Mouse (Mus musculus) neural tube, embryonic 13.5 days (tissue): ENCODE data around the gene Ndufab1. TPM values are rescaled to one million over a fixed set of nuclear protein-coding genes. Genes with fewer than 3 reads are reported as not detected.
A peak's percentile ranks its signal among the peaks of the same experiment; 100 is the strongest.
"Not testable (repeated sequence)": the region's sequence is repeated elsewhere in the genome, so short reads cannot be mapped to it uniquely, and the experiment has no call there.

Experiments
- ATAC-seq: fragments of 200-750 bp; cut with Nextera tagmentation; 2 replicates; pipeline ENCODE4 v1.8.0; 2017; ENCODE audit warnings: low read depth, mild to moderate bottlenecking, moderate TSS enrichment, moderate library complexity
- H3K27ac ChIP-seq: fragments of 300-500 bp; sonication (generic); replicated peaks from 2 replicates; pipeline ENCODE4 v1.5.1; 2015; ENCODE audit warnings: moderate library complexity, mild to moderate bottlenecking, inconsistent platforms
- H3K27me3 ChIP-seq: fragments of 300-500 bp; sonication (generic); 2 replicates; pipeline ENCODE4 v1.6.1; 2015; ENCODE audit warnings: mild to moderate bottlenecking, inconsistent platforms
- H3K36me3 ChIP-seq: fragments of 300-500 bp; sonication (generic); 2 replicates; pipeline ENCODE4 v1.6.1; 2015; ENCODE audit warnings: mild to moderate bottlenecking, inconsistent platforms
- H3K4me1 ChIP-seq: fragments of 300-500 bp; sonication (generic); replicated peaks from 2 replicates; pipeline ENCODE4 v1.6.1; 2015; ENCODE audit warnings: inconsistent platforms
- H3K4me2 ChIP-seq: fragments of 300-500 bp; sonication (generic); 2 replicates; pipeline ENCODE4 v1.6.1; 2015; ENCODE audit warnings: inconsistent platforms, mild to moderate bottlenecking, moderate library complexity
- H3K4me3 ChIP-seq: fragments of 300-500 bp; sonication (generic); 2 replicates; pipeline ENCODE4 v1.5.1; 2015; ENCODE audit warnings: mild to moderate bottlenecking, inconsistent platforms
- H3K9ac ChIP-seq: fragments of 300-500 bp; sonication (generic); 2 replicates; pipeline ENCODE4 v1.6.1; 2015; ENCODE audit warnings: moderate library complexity, mild to moderate bottlenecking, inconsistent platforms
- H3K9me3 ChIP-seq: fragments of 300-500 bp; sonication (generic); 2 replicates; pipeline ENCODE4 v1.6.1; 2016; ENCODE audit warnings: inconsistent platforms
- WGBS: fragments of 180-500 bp; shearing (Covaris S2); methylation state at CpG from one replicate; pipeline ENCODE4 v1.1.7; 2015; 5-methylcytosine and 5-hydroxymethylcytosine counted together
- polyA plus RNA-seq: library from polyadenylated mRNA; unstranded; fragments of >200 nt; fragmentation: Nextera tagmentation; extraction: Ambion mirVana; gene quantifications from 2 replicates; pipeline ENCODE4 v1.2.1, GENCODE M21; 2015

The Ndufab1 gene
- polyA plus RNA-seq, 1 experiment from 2014 or later: 715 TPM

DNA sequence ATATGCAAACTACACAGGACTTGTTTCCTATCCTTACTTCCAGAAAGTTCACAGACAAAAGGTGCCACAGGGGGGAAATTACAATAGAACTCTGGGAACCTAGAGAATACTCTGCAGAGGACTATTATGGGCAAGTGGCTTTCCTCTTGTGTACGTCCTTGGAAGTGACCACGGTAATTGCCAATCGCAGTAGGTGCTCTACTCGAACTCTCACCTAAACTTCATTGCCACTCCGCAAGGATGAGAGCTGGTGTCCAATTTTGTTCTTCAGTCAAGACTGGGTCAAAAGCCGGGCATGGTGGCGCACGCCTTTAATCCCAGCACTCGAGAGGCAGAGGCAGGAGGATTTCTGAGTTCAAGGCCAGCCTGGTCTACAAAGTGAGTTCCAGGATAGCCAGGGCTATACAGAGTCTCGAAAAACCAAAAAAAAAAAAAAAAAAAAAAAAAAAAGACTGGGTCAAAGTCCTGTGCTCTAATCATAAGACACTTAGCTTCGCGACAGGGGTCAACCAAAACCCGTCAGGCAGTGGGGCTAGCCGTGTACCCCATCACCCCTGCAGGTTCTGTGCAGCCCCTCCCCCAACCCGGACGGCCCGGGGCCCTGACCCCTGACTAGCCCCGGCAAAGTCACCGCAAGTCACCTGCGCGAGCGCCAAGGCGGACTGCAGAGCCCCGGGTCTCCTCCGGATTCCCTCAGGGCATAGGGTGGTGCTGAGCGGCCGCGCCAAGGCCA lies 506 bp downstream of the Ndufab1 start:
- ATAC-seq: peak; percentile 81
- WGBS: 8% methylated on average over 28 of the region's 28 CpGs
- Histone ChIP-seq H3K36me3 (peaks cover 23% of the 10 kb centered on the region), H3K27ac (peak overlapping the region; percentile 62), H3K4me2 (peak overlapping the region; percentile 79), H3K4me3 (peak overlapping the region; percentile 69), H3K4me1 (peaks cover 18% of the 10 kb centered on the region), H3K9ac (peak overlapping the region; percentile 90)
- H3K9me3 ChIP-seq, H3K27me3 ChIP-seq: not testable (repeated sequence)

DNA sequence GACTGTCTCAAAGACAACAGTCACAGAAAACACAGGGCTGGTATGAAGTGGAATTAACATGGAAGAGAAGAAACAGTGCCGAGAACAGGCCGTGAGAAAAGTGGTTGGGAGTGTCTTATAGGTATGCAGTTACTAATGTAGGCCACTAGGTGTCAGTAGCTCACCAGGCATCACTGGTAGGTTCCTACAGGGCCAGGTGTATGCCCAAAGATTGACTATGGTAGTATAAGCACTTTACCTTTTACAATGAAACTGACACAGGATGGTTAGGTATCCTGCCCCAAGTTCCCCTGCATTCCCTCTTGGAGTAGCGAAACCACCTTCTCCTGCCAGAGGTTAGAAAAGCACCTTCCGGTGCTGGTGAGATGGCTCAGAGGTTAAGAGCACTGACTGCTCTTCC lies 2.5 kb downstream of the Ndufab1 start:
- WGBS: 70% methylated on average over 4 of the region's 4 CpGs
- Histone ChIP-seq H3K27ac (no peak overlapping the region), H3K4me3 (no peak overlapping the region), H3K4me2 (no peak overlapping the region), H3K4me1 (peaks cover 18% of the 10 kb centered on the region), H3K36me3 (peaks cover 43% of the 10 kb centered on the region), H3K9ac (no peak overlapping the region), H3K27me3 (no peaks in the 10 kb centered on the region), H3K9me3 (no peaks in the 10 kb centered on the region)
- no peak for ATAC-seq

DNA sequence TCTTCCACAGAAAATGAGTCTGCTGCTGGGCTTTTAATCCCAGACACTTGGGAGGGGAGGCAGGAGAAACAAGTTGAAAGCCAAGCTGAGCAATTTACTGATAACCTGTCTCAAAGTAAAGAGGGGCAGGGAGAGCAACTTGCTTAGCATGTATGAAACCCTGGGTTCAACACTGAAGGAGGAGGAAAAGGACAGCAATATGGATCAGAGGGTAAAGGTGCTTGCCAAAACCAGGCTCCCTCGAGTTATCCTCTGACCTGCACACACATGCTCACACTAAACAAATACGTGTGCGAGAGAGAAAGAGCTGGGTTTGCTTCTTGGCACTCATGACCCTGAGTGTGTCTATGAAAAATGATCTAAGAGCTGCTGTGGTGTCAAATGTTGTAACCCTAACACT lies 3.7 kb downstream of the Ndufab1 start:
- no peak for ATAC-seq
- H3K4me3 ChIP-seq: no peak overlapping the region
- H3K27ac ChIP-seq: no peak overlapping the region
- H3K4me1 ChIP-seq: peaks cover 18% of the 10 kb centered on the region
- no peaks in the 10 kb centered on the region for H3K9me3 ChIP-seq
- H3K36me3 ChIP-seq: peaks cover 53% of the 10 kb centered on the region
- no peak overlapping the region for H3K4me2 ChIP-seq
- WGBS: 94% methylated on average over 3 of the region's 3 CpGs
- no peak overlapping the region for H3K9ac ChIP-seq
- no peaks in the 10 kb centered on the region for H3K27me3 ChIP-seq

DNA sequence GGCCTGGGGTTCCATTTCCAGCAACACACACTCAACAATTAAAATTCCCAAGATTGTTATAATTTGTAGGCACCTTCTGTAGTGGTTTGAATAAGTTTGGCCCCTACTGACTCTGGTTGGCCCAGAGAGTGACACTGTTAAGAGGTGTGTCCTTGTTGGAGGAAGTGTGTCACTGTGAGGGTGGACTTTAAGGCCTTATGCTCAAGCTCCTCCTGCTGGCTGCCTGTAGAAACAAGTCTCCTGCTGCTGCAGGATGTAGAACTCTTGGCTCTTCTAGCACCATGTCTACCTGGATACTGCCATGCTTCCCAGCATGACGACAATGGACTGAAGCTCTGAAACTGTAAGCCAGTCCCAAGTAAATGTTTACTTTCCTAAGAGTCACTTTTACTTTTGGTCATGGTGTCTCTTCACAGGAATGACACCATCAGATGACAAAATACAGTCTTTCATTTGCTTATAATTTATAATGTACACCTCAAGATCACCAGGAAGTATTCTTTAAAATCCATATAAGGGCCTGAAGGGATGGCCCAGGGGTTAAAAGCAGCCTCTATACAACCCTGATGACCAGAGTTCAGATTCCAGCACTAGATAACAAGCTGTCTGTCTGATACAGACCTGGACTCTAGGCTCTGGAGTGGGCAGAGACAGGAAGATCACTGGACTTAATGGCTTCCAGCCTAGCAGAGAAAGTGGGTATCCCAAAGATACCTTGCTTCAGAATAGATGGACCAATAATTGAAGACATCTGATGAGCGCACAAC lies 6.9 kb downstream of the Ndufab1 start:
- Histone ChIP-seq H3K4me2 (no peak overlapping the region), H3K4me1 (peaks cover 4% of the 10 kb centered on the region), H3K9me3 (no peaks in the 10 kb centered on the region), H3K9ac (no peak overlapping the region), H3K27ac (no peak overlapping the region), H3K4me3 (no peak overlapping the region), H3K27me3 (no peaks in the 10 kb centered on the region), H3K36me3 (peaks cover 84% of the 10 kb centered on the region)
- 97% methylated on average over 2 of the region's 2 CpGs for WGBS
- no peak for ATAC-seq

DNA sequence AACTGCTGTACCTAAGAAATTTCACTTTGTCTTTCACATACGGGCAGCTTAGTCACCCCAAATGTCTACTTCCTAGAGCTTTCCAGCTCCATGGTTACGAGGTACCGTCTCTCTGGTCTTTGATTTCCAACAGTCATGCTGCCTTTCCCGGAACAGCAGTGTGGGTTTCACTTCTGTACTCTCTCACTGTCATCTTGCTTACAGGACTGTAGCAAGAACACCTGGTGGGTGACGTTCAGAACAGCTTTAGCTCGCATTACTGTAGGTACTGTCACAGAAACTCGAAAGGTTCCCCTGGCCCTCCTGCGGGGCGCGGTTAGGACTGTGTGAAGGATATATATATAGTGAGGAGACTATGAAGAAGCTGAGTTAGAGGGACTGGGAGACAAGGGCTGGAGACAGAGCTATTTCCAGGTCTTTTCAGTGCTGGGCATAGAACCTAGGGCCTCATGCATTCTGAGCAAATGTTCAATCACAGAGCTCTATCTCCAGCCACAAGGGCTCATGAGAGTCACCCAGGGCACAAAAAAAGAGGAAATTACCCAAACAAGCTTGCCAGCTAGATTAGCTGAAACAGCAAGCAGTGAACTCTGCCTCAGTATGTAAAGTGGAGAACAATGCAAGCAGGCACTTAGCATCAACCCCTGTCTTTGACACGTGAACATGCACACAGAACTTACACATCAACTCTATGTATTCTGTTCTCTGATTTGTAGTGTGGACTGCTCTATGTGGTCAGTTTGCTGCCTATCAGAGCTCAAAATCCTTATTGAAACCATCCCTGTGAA lies 14.3 kb downstream of the Ndufab1 start:
- H3K36me3 ChIP-seq: peaks cover 86% of the 10 kb centered on the region
- no peak overlapping the region for H3K4me2 ChIP-seq
- no peaks in the 10 kb centered on the region for H3K9me3 ChIP-seq
- no peak overlapping the region for H3K27ac ChIP-seq
- no peak overlapping the region for H3K9ac ChIP-seq
- 94% methylated on average over 11 of the region's 11 CpGs for WGBS
- H3K27me3 ChIP-seq: no peaks in the 10 kb centered on the region
- ATAC-seq: no peak
- no peak overlapping the region for H3K4me3 ChIP-seq
- H3K4me1 ChIP-seq: no peaks in the 10 kb centered on the region

DNA sequence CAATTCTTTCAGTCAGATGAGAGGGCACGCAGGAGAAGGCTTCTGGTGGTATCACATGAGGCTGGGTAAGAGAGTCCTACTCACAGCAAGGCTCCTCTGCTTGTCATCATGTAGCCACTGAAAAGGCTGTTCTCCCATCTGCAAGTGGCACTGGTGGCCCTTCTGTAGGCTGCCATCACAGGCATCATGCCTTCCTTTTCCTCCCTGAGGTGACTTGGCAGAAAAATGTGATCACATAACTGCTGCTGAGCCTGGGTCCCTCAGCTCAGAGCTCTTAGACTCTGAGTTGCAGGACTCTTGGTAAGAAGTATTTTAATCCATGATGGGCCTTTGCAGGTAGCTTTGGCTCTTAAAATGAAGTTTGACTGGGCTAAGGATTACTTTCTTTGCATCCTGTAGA lies 20.6 kb downstream of the Ndufab1 start:
- no peak overlapping the region for H3K4me2 ChIP-seq
- no peaks in the 10 kb centered on the region for H3K9me3 ChIP-seq
- H3K36me3 ChIP-seq: peaks cover 89% of the 10 kb centered on the region
- H3K27ac ChIP-seq: no peak overlapping the region
- H3K27me3 ChIP-seq: no peaks in the 10 kb centered on the region
- 96% methylated on average over 1 of the region's 1 CpGs for WGBS
- H3K9ac ChIP-seq: no peak overlapping the region
- no peak for ATAC-seq
- no peak overlapping the region for H3K4me3 ChIP-seq
- no peaks in the 10 kb centered on the region for H3K4me1 ChIP-seq

DNA sequence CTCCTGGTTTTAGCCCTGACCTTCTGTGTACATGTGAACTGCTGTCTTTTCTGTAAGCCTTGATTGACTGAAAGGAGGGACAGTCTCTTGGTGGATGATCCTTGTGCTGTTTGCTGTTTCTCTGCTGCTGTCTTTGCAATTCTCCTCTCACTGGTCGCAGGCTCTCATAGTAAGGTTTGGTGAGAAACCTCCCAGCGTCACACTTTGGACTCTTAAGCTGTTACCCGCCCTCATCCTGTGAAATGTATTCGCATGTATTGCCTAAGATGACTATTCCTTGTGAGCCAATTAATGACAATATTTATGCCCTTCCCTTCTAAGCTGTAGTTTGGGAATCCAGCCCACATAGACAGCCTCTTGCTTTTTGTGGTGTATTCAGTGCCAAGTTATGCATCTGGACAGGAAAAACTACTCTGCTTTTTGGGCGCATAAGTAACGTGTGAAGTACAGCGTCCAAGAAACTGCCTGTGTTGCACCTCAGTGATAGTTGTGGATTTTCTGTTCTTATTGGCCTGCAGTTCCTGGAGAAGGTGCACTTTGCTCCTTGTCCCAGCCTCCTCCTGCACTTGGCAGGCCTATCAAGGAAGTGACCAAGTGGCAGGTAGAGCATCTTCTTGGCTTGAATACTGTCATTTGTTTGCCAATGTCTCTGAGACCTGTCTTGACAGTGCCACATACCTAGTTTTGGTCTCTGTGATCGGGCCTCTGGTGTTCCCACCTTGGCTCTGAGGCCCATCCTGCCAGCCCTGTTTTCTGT lies 21.7 kb downstream of the Ndufab1 start:
- Histone ChIP-seq H3K4me3 (no peak overlapping the region), H3K4me1 (no peaks in the 10 kb centered on the region), H3K27ac (no peak overlapping the region), H3K27me3 (no peaks in the 10 kb centered on the region), H3K4me2 (no peak overlapping the region), H3K36me3 (peaks cover 91% of the 10 kb centered on the region), H3K9ac (no peak overlapping the region), H3K9me3 (no peaks in the 10 kb centered on the region)
- no peak for ATAC-seq
- 93% methylated on average over 8 of the region's 8 CpGs for WGBS

DNA sequence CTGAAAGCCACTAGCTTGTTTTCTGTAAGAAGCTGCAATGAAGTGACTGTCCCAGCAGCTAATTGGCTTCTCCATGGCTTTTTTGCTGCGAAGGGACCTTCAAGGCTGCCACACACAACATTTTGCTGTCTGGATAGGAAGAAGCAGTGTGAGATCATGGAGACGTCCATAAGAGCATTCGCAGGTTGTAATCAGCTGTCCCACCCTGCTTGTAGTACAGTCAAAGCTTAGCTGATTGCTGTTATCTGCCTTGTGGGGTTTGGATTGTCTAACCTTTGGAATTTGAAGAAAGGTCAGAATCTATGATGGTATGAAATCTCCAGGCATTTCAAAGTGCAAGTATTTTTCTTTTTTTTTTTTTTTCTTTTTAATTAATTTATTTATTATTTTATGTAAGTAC lies 27.3 kb downstream of the Ndufab1 start:
- H3K4me1 ChIP-seq: peaks cover 9% of the 10 kb centered on the region
- H3K9ac ChIP-seq: no peak overlapping the region
- H3K4me2 ChIP-seq: no peak overlapping the region
- no peak overlapping the region for H3K27ac ChIP-seq
- 86% methylated on average over 3 of the region's 3 CpGs for WGBS
- H3K9me3 ChIP-seq: no peaks in the 10 kb centered on the region
- no peak overlapping the region for H3K4me3 ChIP-seq
- H3K27me3 ChIP-seq: no peaks in the 10 kb centered on the region
- no peak for ATAC-seq
- H3K36me3 ChIP-seq: peaks cover 97% of the 10 kb centered on the region

DNA sequence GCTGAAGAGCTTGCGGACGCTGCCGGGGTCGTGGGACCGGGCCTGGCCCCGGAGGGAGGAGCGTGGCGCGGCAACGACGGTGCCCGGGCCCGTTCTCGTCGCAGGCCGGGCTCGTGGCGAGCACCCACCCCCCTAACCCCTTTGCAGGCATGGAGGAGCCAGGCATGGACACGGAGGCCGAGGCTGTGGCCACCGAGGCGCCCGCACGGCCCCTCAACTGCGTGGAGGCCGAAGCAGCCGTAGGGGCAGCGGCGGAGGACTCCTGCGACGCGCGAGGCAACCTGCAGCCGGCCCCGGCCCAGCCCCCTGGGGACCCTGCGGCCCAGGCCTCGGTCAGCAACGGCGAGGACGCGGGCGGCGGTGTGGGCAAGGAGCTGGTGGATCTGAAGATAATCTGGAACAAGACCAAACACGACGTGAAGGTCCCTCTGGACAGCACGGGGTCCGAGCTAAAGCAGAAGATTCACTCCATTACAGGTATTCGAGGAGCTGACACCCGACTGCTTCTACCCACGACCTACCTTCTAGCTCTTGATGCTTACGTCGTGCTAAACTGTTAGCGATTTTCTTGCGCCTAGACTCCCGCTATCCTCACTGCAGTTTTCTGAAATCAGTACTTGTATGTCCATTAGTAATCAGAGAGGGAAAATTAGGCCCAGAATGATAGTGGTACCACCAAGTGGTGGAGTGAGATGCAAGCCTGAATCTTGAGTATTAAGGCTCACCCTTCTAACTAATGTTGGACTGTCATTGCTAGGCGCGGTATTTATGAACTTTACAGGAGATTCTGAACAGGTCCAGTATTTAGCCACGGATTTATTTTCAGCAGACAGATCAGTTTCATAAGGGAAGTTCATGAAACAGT lies 33.9 kb downstream of the Ndufab1 start:
- peak overlapping the region; percentile 98 for H3K9ac ChIP-seq
- H3K4me3 ChIP-seq: peak overlapping the region; percentile 100
- WGBS: 2% methylated on average over 58 of the region's 58 CpGs
- no peaks in the 10 kb centered on the region for H3K9me3 ChIP-seq
- H3K36me3 ChIP-seq: peaks cover 39% of the 10 kb centered on the region
- H3K4me1 ChIP-seq: peaks cover 35% of the 10 kb centered on the region
- peak overlapping the region; percentile 73 for H3K4me2 ChIP-seq
- H3K27ac ChIP-seq: peak overlapping the region; percentile 97
- H3K27me3 ChIP-seq: no peaks in the 10 kb centered on the region
- ATAC-seq: peak; percentile 66

DNA sequence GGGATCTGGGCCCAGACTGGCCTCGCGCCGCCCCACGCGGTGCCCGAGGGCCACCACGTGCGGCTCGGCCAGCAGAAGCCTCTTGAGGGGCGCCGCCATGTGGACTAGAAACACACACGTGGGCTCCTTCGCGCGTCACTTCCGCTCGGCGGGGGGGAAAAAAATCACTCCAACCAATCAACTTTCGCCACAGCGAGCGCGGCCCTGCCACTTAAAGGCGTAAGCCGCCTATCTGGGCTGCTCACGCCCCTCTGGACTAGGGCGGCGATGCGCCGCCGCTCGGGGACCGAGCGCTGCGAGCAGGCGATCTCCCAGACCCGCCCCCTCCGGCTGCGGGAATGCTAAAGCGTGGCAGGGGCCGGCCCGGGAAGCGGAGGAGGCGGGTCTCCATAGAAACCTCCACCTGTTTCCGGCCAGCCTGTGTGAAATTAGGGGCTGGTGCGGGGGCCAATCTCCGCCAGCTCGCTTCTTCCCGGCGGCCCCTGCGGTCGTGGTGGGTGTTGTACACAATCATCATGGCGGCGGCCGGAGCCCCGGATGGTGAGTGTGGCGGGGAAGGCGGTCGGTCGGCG lies 34.7 kb downstream of the Ndufab1 start, which contains the start of the genes Ubfd1 and Ears2:
Gene Ubfd1, plus strand, starts transcription at position 231 of the 572 bp plus-strand sequence.
Gene Ears2, minus strand, starts transcription at position 319 of the 572 bp plus-strand sequence.
- under 1% methylated on average over 60 of the region's 60 CpGs for WGBS

More for the DNA sequence above, 34.7 kb downstream of the Ndufab1 start, which contains the start of the genes Ubfd1 and Ears2:
- Histone ChIP-seq H3K36me3 (peaks cover 39% of the 10 kb centered on the region), H3K4me3 (peak within 1 kb of the TSS; percentile 100), H3K9ac (peak within 1 kb of the TSS; percentile 98), H3K9me3 (no peaks in the 10 kb centered on the region), H3K27ac (peak within 1 kb of the TSS; percentile 97), H3K4me1 (peaks cover 35% of the 10 kb centered on the region), H3K4me2 (peak within 1 kb of the TSS; percentile 75), H3K27me3 (no peaks in the 10 kb centered on the region)
- peak; percentile 98 for ATAC-seq
